Mouse (Mus musculus) CH12.LX (cell line): Measurements from ENCODE around the gene Cyp2j6.

Experiments used
- BHLHE40 ChIP-seq: IDR thresholded peaks from 2 replicates; pipeline ENCODE4 v1.6.1; 2011; ENCODE audit warnings: mild to moderate bottlenecking, low read depth, low read length, improper control_type of control experiment
- CTCF ChIP-seq, 2 experiments: IDR thresholded peaks in 1 of 2; conservative IDR thresholded peaks in 1 of 2; 2 replicates each; pipeline ENCODE4 v1.5.1; 2011 to 2012; ENCODE audit warnings: low read depth in 2 of 2, low read length in 2 of 2, improper control_type of control experiment in 1 of 2, inconsistent platforms in 1 of 2, mild to moderate bottlenecking in 1 of 2, moderate library complexity in 1 of 2
- IRF4 ChIP-seq: IDR thresholded peaks from 2 replicates; pipeline ENCODE4 v1.6.1; 2014; ENCODE audit warnings: low read depth, mild to moderate bottlenecking, inconsistent platforms, low read length, improper control_type of control experiment
- MAX ChIP-seq: IDR thresholded peaks from 2 replicates; pipeline ENCODE4 v1.6.1; 2011; ENCODE audit warnings: low read length, improper control_type of control experiment
- NRF1 ChIP-seq: IDR thresholded peaks from 2 replicates; pipeline ENCODE4 v1.6.1; 2014; ENCODE audit warnings: low read depth, mild to moderate bottlenecking, inconsistent platforms, low read length, improper control_type of control experiment, moderate library complexity
- POLR2A ChIP-seq: IDR thresholded peaks from 2 replicates; pipeline ENCODE4 v1.6.1; 2011; ENCODE audit warnings: low read depth, mild to moderate bottlenecking, improper control_type of control experiment, low read length
- POLR2AphosphoS2 ChIP-seq: IDR thresholded peaks from 2 replicates; pipeline ENCODE4 v1.6.1; 2011; ENCODE audit warnings: low read depth, low read length, improper control_type of control experiment
- SIN3A ChIP-seq: IDR thresholded peaks from 2 replicates; pipeline ENCODE4 v1.6.1; 2012; ENCODE audit warnings: low read length, improper control_type of control experiment, inconsistent platforms
- USF2 ChIP-seq: conservative IDR thresholded peaks from 2 replicates; pipeline ENCODE4 v1.6.1; 2011; ENCODE audit warnings: low read depth, low read length, improper control_type of control experiment
- ZKSCAN1 ChIP-seq: IDR thresholded peaks from 2 replicates; pipeline ENCODE4 v1.6.1; 2012; ENCODE audit warnings: low read depth, inconsistent platforms, low read length, improper control_type of control experiment, borderline replicate concordance
- ZMIZ1 ChIP-seq: IDR thresholded peaks from 2 replicates; pipeline ENCODE4 v1.6.1; 2012; ENCODE audit warnings: low read depth, mild to moderate bottlenecking, inconsistent platforms, low read length, improper control_type of control experiment

- TF ChIP-seq POLR2AphosphoS2 (no peak), CTCF (conservative IDR thresholded peaks at IDR 0.05 in 1 of 2, IDR thresholded peaks at IDR 0.05 in 1 of 2; ENCODE audit: low read depth in 2 of 2, low read length in 2 of 2) (no peak), BHLHE40 (no peak), IRF4 (no peak), MAX (no peak), ZKSCAN1 (no peak), POLR2A (no peak), NRF1 (no peak), USF2 (no peak), ZMIZ1 (no peak), SIN3A (no peak)
Measured at GRCm38 (mm10) chr4:96565808-96566207, 12.3 kb upstream of the Cyp2j6 start.
